Mouse (Mus musculus) kidney, postnatal 14 days (tissue): Measurements from ENCODE around the gene Rsad1.

Experiments used
- DNase-seq: peaks from one replicate; pipeline ENCODE4 v3.0.0; 2022; ENCODE audit warnings: mixed read lengths

Rsad1 gene

DNA sequence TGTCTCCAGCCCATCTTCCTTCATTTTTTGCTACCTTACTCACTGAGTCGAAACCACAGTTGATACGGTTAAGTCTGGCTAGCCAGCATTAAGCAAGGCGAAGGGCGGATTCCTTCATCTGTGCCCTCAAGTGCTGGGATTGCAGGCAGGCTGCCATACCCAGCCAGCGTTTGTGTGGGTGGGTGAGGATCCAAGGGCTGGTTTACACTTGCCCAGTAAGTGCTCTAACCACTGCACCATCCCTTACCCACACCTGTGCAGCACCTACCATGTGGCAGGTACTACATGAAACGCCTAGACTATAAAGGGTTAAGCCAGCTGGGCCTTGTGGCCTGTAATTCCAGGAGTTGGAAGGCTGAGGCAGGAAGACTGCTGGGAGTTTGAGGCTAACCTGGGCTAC lies 1.8 kb downstream of the Rsad1 start:
- no peak for DNase-seq

DNA sequence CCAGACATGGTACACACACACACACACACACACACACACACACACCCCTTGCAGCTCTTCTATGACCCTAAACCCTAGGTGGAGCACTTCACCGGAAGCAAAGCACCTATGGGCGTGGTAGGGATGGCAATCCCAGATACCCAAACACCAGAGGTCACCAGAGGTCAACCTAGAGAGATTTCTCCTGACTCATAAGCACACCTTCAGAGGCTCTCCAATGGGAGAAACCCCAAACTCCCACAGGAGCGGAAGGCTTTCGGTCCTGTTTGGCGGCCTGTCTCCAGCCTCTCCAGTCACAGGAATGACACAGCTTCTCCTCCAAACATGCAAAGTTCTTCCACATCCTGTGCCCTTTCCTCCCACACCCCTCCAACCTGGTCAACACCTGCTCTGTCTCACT lies 2.7 kb downstream of the Rsad1 start:
- DNase-seq: no peak

DNA sequence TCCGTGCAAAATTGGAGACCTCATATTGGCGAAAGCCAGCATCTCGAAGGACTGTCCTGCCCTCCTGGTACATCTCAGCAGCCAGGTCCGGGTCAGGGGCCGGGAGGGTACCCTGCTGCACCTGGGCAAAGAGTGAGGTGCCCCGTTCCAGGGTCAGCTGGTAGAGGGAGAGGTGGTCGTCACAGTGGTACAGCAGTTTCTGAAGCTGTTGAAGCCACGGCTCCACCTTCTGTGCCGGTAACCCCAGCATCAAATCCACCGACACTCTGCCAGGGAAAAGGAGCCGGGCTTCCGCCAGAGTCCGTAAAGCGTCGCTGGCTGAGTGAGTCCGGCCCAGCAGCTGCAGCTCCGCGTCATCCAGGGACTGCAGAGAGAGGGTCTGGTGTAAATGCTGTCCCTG lies 4.6 kb downstream of the Rsad1 start:
- no peak for DNase-seq

DNA sequence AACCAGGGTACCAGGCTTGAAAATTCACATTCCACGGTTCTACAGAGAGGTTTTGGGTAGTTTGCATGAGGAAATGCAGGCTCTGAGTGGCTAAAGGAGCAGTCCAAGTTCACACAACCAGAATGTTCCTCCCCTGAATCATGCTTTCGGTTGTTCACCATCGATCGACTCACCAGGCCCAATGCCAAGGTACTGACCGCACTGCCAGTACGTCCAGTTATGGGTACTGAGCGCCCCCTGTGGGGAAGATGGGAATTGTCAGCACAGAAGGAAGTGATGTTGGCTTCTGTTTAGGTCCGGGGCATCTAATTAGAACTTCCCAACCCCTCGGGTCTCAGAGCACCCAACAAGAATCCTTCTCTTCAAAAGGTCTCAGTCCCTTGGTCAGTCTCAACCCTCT lies 5.1 kb downstream of the Rsad1 start:
- peak; percentile 94 for DNase-seq

DNA sequence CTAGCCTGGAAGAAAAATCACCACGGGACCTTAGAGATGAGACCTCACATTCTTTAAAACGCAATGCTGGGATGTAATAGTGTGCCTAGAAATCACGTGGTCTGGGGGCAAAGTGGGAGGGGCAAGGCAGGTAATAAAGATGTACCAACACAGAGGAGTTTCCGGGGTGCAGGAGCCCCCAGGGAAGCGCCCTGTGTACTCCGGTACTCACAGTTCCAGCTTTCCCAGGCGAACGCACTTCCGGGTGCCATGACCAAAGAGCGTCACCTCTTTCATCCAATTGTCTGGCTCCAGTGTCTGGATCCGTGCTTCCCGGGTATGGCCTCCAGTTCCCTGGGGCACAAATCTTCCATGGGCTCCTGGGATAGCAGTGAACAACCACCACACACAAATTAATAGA lies 5.7 kb downstream of the Rsad1 start:
- DNase-seq: no peak

DNA sequence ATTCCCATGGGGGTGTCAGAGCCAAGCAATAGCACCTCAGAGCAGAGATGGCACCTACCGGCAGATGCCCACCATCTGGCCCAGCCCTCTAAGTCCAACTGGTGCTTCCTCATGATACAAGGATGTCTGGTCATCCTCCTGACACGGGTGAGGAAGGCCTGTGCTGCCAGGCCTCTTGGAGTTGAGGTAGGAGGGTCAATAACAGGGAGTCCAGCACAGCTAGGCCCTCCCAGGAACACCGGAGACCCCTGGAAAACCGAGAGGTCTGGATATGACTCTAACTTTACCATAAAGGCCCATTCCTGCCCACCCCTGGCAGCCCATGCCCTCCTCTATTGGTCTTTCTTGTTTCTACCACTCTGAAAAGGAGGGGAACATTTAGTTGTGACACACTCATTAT lies 6.7 kb downstream of the Rsad1 start:
- no peak for DNase-seq

DNA sequence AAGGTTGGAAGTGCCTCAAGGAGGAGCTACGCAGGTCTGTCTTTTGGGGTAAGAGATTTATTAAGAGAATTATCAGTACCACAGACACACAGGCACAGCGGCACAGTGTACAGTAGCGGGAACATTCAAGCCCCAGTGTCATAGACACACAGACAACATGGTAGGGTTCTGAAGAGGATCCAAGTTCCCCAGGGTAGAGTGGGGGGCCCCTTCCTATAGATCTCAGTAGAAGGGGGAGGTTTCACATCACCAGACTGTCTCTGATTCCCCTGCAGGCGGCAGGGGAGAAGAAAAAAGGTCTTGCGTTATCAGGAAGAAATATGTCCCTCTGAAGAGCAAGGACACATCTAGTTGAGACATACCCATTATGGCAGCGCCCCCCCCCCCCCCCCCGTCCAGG lies 9.3 kb downstream of the Rsad1 start:
- DNase-seq: no peak

DNA sequence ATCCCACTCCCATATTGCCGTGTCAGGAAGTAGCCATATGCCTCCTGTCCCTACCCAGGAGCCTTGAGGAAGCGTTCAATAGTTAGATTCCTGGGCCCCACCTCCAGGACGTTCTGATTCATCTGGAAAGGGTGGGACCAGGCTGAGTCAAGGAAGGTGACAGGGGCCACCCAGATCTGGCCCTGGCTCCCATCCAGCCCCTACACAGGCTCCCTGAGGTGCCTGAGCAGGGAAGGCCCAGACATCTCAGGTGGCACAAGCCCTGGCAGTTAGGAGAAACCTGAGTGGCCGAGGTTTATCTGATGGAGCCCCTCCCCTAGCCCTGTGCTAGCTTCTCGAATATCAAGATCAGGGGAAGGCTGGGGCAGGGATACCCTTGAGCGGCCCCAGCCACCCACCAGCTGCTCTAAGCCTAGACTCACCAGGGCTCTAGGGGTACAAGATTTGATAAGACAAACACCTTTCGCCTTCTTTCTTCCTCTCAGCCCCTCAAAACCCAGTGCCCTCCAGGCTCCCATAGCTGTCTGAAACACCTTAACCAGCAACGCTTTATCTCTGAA lies 10.2 kb downstream of the Rsad1 start:
- no peak for DNase-seq

DNA sequence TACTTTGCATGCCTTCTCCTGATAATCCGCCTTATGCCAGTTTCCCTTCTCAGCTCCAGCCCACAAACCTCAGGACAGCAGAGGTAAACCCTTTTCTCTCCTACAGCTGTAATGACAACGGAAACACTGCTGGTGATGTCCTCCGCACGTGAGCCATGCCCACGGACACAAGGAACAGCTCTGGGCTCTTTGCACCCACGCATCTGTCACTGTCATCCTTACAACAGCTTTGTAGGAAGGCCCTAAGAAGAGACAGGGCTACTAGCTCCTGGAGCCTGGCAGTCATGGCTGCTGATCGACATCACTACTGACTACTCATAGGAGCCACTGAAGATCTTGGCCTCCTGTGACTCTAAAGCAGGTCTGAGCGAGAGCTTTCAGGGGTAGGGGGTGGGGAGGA lies 15.9 kb downstream of the Rsad1 start:
- DNase-seq: no peak

DNA sequence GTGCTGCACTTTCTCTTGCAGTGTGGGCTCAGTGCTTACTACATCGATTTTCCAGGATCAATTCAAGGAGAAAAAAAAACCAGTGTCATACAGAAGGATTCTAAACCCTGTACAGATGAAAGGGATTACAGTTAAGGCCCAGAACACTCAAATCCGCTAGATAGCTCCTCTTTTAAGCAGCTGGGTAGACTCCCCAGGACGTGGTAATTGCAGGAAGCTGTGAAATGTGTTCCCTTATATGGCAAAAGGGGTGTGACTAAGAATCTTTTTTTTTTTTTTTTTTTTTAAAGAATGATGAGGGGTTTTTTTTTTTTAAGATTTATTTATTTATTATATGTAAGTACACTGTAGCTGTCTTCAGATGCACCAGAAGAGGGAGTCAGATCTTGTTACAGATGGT lies 20.2 kb downstream of the Rsad1 start:
- no peak for DNase-seq

DNA sequence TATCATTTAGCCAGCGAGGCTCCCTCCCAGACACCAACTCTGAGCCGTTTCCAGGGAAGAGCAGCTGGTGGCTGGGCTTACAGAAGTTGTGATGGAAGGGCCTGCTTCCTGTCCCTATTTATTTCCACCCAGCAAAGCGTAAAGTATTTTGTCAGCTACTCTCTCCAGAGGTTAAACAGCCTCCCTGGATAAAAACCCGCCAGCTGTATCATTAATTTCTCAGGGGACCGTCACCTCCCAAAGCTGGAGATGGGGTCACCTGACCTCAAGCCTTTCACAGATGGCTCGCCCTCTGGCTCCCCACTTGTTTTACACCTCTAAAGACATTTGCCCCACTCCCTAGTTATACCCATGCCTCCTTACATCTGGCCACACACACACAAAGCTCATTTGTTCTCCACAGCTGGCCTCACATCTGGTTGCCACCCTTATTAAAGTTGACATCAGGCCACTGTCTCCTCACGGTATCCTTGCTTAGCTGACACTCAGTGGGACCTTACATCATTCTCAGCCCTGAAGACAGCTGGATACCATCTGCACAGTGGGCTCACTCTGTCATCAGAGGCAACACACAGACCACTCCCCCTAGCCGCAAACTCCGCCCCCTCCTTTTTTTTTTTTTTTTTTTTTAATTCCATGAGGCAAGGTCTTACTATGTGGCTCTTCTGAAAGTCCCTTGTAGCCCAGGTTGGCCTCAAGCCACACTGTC lies 22.7 kb downstream of the Rsad1 start:
- no peak for DNase-seq

DNA sequence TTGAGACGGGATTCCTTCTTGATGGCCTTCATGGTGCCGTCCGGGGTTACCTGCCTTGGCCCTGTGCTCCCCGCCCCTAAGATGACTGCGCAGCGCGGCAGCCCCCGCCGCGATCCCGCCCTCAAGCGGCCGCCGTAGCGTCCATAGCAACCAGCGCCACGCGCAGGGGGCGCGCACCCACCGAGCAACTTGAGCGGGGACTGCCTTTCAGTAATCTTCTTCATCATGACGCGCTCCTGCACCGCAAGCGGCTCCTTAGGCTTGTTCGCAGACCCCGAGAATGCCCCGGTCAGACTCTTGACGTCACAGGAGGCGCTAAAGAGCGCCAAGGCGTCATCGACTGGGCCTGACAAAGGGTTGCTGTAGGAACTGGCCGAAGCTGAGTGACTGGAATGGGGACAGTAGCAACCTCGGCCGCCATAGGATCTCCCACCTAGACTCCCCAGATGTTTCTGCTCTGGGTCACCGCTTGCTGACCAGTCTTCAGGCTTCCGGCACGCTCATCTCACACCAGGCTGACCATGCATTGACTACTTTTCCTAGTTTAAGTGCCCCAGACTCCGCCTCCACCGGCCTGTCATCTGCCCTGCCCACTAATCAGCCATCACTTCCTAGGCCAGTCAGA lies 27.7 kb downstream of the Rsad1 start, which contains the start of gene Mycbpap:
Gene Mycbpap (minus strand): TSS at position 524 of the 625 bp plus-strand sequence.
- DNase-seq: peak; percentile 78

DNA sequence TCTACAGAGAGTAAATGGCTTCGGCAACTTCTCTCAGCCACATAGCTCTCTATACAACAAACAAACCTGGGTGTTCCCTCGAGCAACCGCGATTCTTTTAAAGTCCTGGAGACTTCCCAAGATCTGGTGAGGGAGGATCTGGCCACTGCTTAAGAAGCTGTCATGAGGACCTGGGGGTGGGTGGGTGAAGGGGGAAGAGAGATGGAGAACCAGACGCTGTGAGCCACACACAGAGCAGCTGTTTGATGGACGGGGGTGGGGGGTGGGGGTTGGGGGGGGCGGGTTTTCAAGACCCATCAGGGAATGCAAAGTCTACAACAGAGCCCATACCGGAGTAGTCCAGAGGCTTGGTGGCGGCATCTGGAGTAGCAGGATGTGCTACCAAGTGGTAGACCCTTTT lies 35.6 kb downstream of the Rsad1 start:
- no peak for DNase-seq

DNA sequence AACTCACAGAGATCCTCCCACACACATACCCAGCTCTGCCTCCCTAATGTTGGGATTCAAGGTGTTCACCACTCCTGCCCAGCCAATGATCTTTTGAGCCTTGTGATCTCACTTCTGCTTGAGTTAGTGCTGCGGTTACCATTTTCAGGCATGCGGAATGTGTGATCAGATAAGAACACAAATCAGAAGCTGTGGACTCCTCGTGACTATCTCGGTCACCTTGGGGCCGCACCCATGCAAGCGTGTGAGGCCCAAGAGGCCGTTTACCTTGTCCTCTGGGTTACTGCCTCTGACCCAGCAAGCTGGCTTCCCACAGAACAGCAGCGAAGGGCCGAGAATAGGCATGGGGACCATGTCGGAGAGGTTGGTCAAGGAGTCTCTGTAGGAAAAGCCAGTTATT lies 40.1 kb downstream of the Rsad1 start:
- DNase-seq: no peak

DNA sequence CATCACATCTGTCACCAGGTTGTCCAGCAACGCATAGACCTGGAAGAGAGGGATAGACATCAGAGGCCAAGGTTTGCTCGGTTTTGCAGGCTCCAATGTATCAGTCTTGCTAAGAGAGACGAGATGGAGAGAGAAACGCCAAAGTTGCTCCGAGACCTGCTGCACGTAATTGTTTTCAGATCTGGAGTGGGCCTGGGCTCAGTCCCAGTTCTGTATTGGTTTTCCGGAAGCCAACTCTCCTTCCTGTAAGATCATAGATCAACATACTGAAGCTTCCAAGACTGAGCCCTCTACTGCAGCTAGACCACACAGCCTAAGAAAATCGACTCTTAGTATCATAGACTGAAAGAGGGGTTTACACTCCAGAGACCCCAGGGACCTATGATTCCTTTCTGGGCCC lies 47.6 kb downstream of the Rsad1 start:
- no peak for DNase-seq

DNA sequence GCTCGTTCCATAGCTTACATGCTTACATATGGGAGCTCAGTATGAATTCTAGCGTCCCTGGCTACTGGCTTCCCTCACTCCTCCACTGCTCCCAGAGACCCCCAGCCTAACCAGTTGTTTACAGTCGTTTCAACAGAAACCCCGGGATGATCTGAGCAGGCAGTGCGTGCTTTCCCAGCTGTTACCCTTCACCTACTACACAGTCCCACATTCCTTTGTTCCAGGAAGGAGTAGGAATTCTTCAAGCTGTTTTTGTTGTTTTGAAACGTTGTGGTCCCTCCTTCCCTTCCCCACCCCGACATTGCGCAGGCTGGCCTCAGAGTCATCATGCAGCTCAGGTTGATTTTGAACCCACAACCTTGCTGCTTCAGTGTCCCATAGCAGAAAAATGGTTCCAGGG lies 48.7 kb downstream of the Rsad1 start:
- no peak for DNase-seq

DNA sequence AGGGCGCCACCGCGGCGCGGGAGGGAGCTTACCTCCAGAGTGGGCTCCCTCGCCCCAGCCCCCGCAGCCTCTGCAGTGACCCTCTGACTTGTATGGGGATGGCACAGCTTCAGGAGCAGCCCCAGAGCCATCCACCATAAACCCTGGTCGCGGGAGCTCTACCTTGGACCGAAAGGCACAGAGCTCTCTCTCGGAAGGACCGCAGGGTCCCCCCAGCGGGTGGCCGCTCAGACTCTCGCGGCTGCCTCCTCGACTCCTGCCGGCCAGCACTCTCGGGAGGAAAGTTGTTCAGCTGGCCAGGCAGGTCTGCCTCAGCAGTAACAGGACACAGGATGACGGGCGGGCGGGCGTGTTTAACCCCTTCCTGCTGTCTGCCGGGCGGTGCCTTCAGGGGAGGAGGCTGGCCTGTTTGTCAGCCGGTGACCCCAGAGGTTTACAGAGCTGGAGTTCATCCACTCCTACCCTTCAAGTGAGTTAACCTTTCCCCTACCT lies 49.3 kb downstream of the Rsad1 start, which contains the start of gene Epn3:
Gene Epn3 (minus strand): TSS at position 314 of the 492 bp plus-strand sequence.
- peak; percentile 74 for DNase-seq

DNA sequence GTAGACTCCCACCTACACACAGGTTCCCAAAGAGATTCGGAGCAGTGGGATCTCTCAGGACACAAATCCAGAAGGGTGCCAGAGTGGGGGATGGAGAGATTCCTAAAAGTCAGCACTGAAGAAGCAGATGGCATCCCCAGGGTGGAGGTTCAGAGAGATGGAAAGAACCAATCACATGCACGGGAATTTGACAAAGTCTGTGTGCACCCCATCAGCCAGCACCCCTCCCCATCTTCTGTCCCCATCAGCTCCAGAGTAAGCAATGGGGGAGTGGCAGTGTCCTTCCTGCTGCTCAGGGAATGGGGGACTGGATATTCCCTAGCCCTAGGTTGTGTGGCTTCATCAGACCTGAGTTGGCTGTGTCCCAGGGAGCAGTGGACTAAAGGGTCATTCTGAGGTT lies 50.0 kb downstream of the Rsad1 start:
- no peak for DNase-seq

DNA sequence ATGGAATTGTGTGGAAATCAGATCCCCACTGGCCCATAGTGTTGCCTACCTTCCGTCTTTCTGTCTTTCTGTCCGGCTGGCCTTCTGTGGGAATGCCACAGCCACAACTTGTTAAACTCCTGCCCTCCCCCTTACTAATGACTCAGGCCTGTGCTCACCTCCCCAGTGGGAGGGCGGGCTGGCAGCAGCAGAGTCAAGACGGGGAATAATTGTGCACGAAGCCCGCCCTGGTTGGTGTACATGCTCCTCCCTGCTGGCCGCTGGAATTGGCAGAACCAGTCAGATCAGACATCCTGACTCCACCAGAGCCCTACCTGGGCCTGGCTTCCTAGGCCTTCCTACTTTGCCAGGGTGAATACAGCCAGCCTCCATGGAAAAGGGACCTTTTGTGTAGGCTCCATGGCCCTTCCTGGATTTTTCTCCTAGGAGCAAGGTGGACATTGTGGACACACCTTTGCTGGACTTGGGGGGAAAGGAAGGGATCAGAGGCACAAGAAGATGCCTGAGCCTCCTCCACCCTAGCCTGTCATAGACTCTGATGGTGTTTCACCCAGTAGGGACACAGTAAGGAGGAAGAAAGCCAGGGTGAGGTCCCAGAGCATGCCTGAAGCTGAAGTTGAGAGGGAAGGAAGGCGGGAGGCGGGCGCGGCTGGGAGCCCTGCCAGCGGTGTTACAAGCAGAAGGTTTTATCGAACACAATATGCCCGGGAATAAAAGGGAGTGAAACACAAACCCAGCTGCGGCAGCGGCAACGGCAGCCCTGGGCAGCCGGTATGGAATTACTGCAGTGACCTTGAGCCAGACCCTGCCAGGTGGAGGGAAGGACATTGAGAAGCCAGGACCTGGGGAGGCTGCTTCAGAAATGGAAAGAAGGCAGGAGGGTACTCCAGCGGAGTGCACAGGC lies 50.7 kb downstream of the Rsad1 start:
- DNase-seq: peak; percentile 81

DNA sequence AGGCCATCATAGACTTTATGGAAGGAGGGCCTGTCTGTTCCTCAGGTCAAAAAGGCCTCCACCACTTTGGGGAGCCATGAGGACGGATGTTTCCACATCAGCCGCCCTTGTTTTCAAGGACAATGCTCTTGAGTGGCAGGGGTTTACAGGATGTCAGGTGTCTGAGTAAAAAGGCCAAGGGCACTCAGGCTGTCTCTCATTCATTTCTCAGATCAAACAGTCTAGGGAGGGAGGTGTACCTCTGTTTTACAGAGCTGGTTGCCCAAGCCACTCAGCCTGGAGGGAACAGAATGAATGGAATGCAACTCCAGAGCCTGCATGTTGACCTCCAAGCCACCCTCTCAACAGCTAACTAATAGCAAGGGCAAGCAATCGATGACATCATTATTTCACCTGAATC lies 53.6 kb downstream of the Rsad1 start:
- no peak for DNase-seq

DNA sequence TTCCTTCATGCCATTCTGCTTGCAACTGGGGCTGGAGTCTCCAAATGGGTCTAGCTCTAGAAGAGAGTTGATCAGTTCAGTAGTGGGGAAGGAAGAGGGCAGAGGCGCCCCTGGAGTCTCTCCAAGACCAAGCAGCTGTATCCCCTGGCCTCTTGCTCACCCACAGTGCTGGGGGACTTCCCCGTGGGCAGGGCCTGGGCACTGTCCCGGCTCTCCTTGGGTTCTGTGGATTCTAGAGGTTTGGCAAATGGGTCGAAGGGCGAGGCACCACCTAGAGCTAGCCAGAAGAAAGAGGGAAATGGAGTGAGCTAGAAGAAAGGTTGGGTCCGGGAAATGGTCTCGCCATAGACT lies 57.3 kb downstream of the Rsad1 start:
- DNase-seq: no peak

DNA sequence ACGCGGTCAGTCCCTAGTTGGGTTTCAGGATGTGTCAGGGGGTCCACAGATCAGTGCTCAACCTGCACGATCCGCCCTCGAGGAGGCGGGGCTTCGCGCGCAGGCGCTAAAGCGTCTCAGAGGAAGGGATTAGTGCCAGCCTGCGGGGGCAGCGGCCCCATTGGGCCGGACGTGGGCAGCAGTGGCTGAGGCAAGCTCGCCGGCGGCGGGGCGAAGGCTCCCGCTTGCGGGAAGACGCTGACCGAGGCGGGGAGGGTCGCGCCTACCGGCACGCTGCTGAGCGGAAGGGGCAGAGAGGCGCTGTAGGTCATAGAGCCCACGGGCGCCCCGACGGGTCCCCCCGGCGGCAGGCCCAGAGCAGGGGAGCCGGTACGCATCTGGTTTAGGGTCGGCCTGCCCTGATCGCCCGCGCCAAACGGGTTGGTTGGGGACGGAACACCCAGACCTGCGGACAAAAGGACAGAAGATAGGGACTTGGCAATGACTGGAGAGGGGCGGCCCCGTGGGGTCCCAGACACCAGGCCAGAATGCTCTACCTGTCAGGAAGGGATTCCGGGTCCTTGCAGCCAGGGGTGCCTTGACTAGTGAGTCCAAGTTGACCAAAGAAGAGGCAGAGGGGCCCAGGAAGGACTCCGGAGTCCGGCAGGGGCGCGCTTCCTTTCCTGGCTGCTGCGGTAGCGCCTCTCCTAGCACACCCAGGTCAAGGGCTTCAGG lies 57.9 kb downstream of the Rsad1 start:
- DNase-seq: peak; percentile 77
